Mouse (Mus musculus): ENCODE results near the gene Znhit3. TPM values are rescaled to one million over a fixed set of nuclear protein-coding genes. Genes with fewer than 3 reads are reported as not detected.

Znhit3 gene
- polyA plus RNA-seq, 1 experiment from 2014 or later, result 27.9 TPM

GRCm38 (mm10) chr11:84943948-84944347 is 27.8 kb upstream of the Znhit3 start:
- DNase-seq (ENCODE audit: low spot score) (peak; percentile 85), ATAC-seq (ENCODE audit: low FRiP score, low TSS enrichment) (no peak)
- WGBS, result 0% methylated on average over 15 of the region's 15 CpGs
- H3K9me3 ChIP-seq (ENCODE audit: control insufficient read depth, low read length), result no peaks in the 10 kb centered on the region
- no peaks in the 10 kb centered on the region for H3K4me1 ChIP-seq (replicated peaks; ENCODE audit: control insufficient read depth, insufficient read depth)
- H3K27me3 ChIP-seq (ENCODE audit: control insufficient read depth, insufficient read depth, low read length), result no peaks in the 10 kb centered on the region
- H3K27ac ChIP-seq (replicated peaks), result no peak overlapping the region
- no peak overlapping the region for H3K4me2 ChIP-seq (replicated peaks; ENCODE audit: low read depth)
- H3K9ac ChIP-seq (ENCODE audit: low read length), result no peak overlapping the region
- no peak for TF ChIP-seq EP300 (optimal IDR thresholded peaks at IDR 0.05)
- TF ChIP-seq CTCF (IDR thresholded peaks at IDR 0.05; ENCODE audit: low read depth), result peak; percentile 48
- no peak overlapping the region for H3K4me3 ChIP-seq (ENCODE audit: low read depth, low read length)
- H3K36me3 ChIP-seq (ENCODE audit: control insufficient read depth, insufficient read depth, low read length), result no peaks in the 10 kb centered on the region

GRCm38 (mm10) chr11:84940140-84940539 is 24.0 kb upstream of the Znhit3 start:
- Histone ChIP-seq H3K9me3 (ENCODE audit: control insufficient read depth, low read length) (no peaks in the 10 kb centered on the region), H3K36me3 (ENCODE audit: control insufficient read depth, insufficient read depth, low read length) (no peaks in the 10 kb centered on the region), H3K4me1 (replicated peaks; ENCODE audit: control insufficient read depth, insufficient read depth) (no peaks in the 10 kb centered on the region), H3K4me2 (replicated peaks; ENCODE audit: low read depth) (no peak overlapping the region), H3K9ac (ENCODE audit: low read length) (no peak overlapping the region), H3K4me3 (ENCODE audit: low read depth, low read length) (no peak overlapping the region), H3K27me3 (ENCODE audit: control insufficient read depth, insufficient read depth, low read length) (no peaks in the 10 kb centered on the region), H3K27ac (replicated peaks) (no peak overlapping the region)
- 58% methylated on average over 10 of the region's 10 CpGs for WGBS
- no peak for TF ChIP-seq EP300 (optimal IDR thresholded peaks at IDR 0.05)
- no peak for TF ChIP-seq CTCF (IDR thresholded peaks at IDR 0.05; ENCODE audit: low read depth)
- ATAC-seq (ENCODE audit: low FRiP score, low TSS enrichment) (no peak), DNase-seq (ENCODE audit: low spot score) (no peak)

GRCm38 (mm10) chr11:84939508-84940053 is 23.4 kb upstream of the Znhit3 start:
- Histone ChIP-seq H3K4me2 (replicated peaks; ENCODE audit: low read depth) (no peak overlapping the region), H3K27me3 (ENCODE audit: control insufficient read depth, insufficient read depth, low read length) (no peaks in the 10 kb centered on the region), H3K9me3 (ENCODE audit: control insufficient read depth, low read length) (no peaks in the 10 kb centered on the region), H3K4me3 (ENCODE audit: low read depth, low read length) (no peak overlapping the region), H3K9ac (ENCODE audit: low read length) (no peak overlapping the region), H3K36me3 (ENCODE audit: control insufficient read depth, insufficient read depth, low read length) (no peaks in the 10 kb centered on the region), H3K27ac (replicated peaks) (no peak overlapping the region), H3K4me1 (replicated peaks; ENCODE audit: control insufficient read depth, insufficient read depth) (no peaks in the 10 kb centered on the region)
- DNase-seq (ENCODE audit: low spot score), result no peak
- ATAC-seq (ENCODE audit: low FRiP score, low TSS enrichment), result no peak
- 56% methylated on average over 8 of the region's 8 CpGs for WGBS
- TF ChIP-seq EP300 (optimal IDR thresholded peaks at IDR 0.05), result no peak
- TF ChIP-seq CTCF (IDR thresholded peaks at IDR 0.05; ENCODE audit: low read depth), result no peak

- ATAC-seq (ENCODE audit: low FRiP score, low TSS enrichment), result no peak
- H3K9me3 ChIP-seq (ENCODE audit: control insufficient read depth, low read length), result no peaks in the 10 kb centered on the region
- H3K9ac ChIP-seq (ENCODE audit: low read length), result no peak overlapping the region
- no peaks in the 10 kb centered on the region for H3K27me3 ChIP-seq (ENCODE audit: control insufficient read depth, insufficient read depth, low read length)
- no peak overlapping the region for H3K4me2 ChIP-seq (replicated peaks; ENCODE audit: low read depth)
- no peaks in the 10 kb centered on the region for H3K36me3 ChIP-seq (ENCODE audit: control insufficient read depth, insufficient read depth, low read length)
- H3K4me3 ChIP-seq (ENCODE audit: low read depth, low read length), result no peak overlapping the region
- no peaks in the 10 kb centered on the region for H3K4me1 ChIP-seq (replicated peaks; ENCODE audit: control insufficient read depth, insufficient read depth)
- DNase-seq (ENCODE audit: low spot score), result no peak
- TF ChIP-seq EP300 (optimal IDR thresholded peaks at IDR 0.05), result no peak
- TF ChIP-seq CTCF (IDR thresholded peaks at IDR 0.05; ENCODE audit: low read depth), result no peak
- WGBS, result 15% methylated on average over 6 of the region's 6 CpGs
- no peak overlapping the region for H3K27ac ChIP-seq (replicated peaks)
These were observed 16.1 kb upstream of the Znhit3 start for GRCm38 (mm10) chr11:84932261-84932660.

- ATAC-seq (ENCODE audit: low FRiP score, low TSS enrichment) (no peak), DNase-seq (ENCODE audit: low spot score) (no peak)
- no peak overlapping the region for H3K27ac ChIP-seq (replicated peaks)
- H3K4me3 ChIP-seq (ENCODE audit: low read depth, low read length), result no peak overlapping the region
- no peaks in the 10 kb centered on the region for H3K9me3 ChIP-seq (ENCODE audit: control insufficient read depth, low read length)
- H3K36me3 ChIP-seq (ENCODE audit: control insufficient read depth, insufficient read depth, low read length), result no peaks in the 10 kb centered on the region
- no peak overlapping the region for H3K9ac ChIP-seq (ENCODE audit: low read length)
- WGBS, result 85% methylated on average over 8 of the region's 8 CpGs
- H3K4me2 ChIP-seq (replicated peaks; ENCODE audit: low read depth), result no peak overlapping the region
- H3K4me1 ChIP-seq (replicated peaks; ENCODE audit: control insufficient read depth, insufficient read depth), result no peaks in the 10 kb centered on the region
- no peaks in the 10 kb centered on the region for H3K27me3 ChIP-seq (ENCODE audit: control insufficient read depth, insufficient read depth, low read length)
- TF ChIP-seq CTCF (IDR thresholded peaks at IDR 0.05; ENCODE audit: low read depth), result no peak
- TF ChIP-seq EP300 (optimal IDR thresholded peaks at IDR 0.05), result no peak
These were observed 4.8 kb upstream of the Znhit3 start for GRCm38 (mm10) chr11:84920981-84921380.

GRCm38 (mm10) chr11:84919951-84920350 is 3.8 kb upstream of the Znhit3 start:
- no peak for TF ChIP-seq EP300 (optimal IDR thresholded peaks at IDR 0.05)
- no peak for TF ChIP-seq CTCF (IDR thresholded peaks at IDR 0.05; ENCODE audit: low read depth)
- no peak for ATAC-seq (ENCODE audit: low FRiP score, low TSS enrichment)
- DNase-seq (ENCODE audit: low spot score), result no peak
- WGBS, result 61% methylated on average over 7 of the region's 7 CpGs
- no peaks in the 10 kb centered on the region for H3K4me1 ChIP-seq (replicated peaks; ENCODE audit: control insufficient read depth, insufficient read depth)
- H3K4me2 ChIP-seq (replicated peaks; ENCODE audit: low read depth), result no peak overlapping the region
- H3K9me3 ChIP-seq (ENCODE audit: control insufficient read depth, low read length), result no peaks in the 10 kb centered on the region
- H3K9ac ChIP-seq (ENCODE audit: low read length), result no peak overlapping the region
- no peaks in the 10 kb centered on the region for H3K36me3 ChIP-seq (ENCODE audit: control insufficient read depth, insufficient read depth, low read length)
- no peak overlapping the region for H3K4me3 ChIP-seq (ENCODE audit: low read depth, low read length)
- no peaks in the 10 kb centered on the region for H3K27me3 ChIP-seq (ENCODE audit: control insufficient read depth, insufficient read depth, low read length)
- H3K27ac ChIP-seq (replicated peaks), result no peak overlapping the region
